Mouse (Mus musculus) limb, embryonic 10.5 days (tissue): ENCODE data around the gene Mef2d. TPM values are rescaled to one million over a fixed set of nuclear protein-coding genes. Genes with fewer than 3 reads are reported as not detected.

Experiments
- DNase-seq: peaks from one replicate; pipeline ENCODE4 v3.0.0-alpha.2; 2017; ENCODE audit warnings: low spot score
- H3K27ac ChIP-seq: fragments of 300-500 bp; sonication (generic); 2 replicates; pipeline ENCODE4 v1.5.1; 2016; ENCODE audit warnings: mild to moderate bottlenecking
- H3K27me3 ChIP-seq: fragments of 300-500 bp; sonication (generic); 2 replicates; pipeline ENCODE4 v1.6.1; 2016; ENCODE audit warnings: low read depth, mild to moderate bottlenecking; ENCODE audit not compliant: poor library complexity, severe bottlenecking
- H3K36me3 ChIP-seq: fragments of 300-500 bp; sonication (generic); 2 replicates; pipeline ENCODE4 v1.6.1; 2016; ENCODE audit warnings: mild to moderate bottlenecking, moderate library complexity
- H3K4me1 ChIP-seq: fragments of 300-500 bp; sonication (generic); 2 replicates; pipeline ENCODE4 v1.6.1; 2016
- H3K4me3 ChIP-seq: fragments of 300-500 bp; sonication (generic); 2 replicates; pipeline ENCODE4 v1.5.1; 2016; ENCODE audit warnings: mild to moderate bottlenecking, moderate library complexity
- H3K9me3 ChIP-seq: fragments of 300-500 bp; sonication (generic); replicated peaks from 2 replicates; pipeline ENCODE4 v1.6.1; 2016; ENCODE audit warnings: mild to moderate bottlenecking
- WGBS: fragments of 180-500 bp; shearing (Covaris S2); methylation state at CpG from one replicate; pipeline ENCODE4 v1.1.7; 2016; 5-methylcytosine and 5-hydroxymethylcytosine counted together
- polyA plus RNA-seq: library from polyadenylated mRNA; unstranded; fragments of >200 nt; fragmentation: Nextera tagmentation; extraction: Ambion mirVana; gene quantifications from 2 replicates; pipeline ENCODE4 v1.2.1, GENCODE M21; 2016

The Mef2d gene
- polyA plus RNA-seq, 1 experiment from 2014 or later: 14.0 TPM

DNA sequence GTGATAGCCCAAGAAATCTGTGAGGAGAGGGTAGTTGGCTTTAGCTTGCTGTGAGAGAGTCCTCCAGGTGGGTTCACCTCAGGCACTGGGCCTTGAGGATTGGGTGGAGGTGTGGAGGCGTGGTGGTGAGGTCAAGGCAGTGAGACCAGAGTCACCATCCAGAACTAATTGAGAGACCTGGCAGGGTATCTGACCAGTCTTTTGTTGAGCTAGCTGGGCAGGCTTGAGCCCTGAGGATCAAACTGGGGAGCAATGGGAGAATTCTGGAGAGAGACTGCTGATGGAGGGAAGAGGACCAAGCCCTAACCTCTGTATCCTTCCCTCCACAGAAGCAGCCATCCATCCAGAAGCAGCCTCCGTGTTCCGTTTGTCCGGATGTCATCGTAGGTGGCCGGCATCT lies 67.1 kb downstream of the Mef2d start:
- H3K4me3 ChIP-seq: no peak overlapping the region
- no peaks in the 10 kb centered on the region for H3K36me3 ChIP-seq
- H3K27ac ChIP-seq: no peak overlapping the region
- WGBS: under 1% methylated on average over 6 of the region's 6 CpGs
- H3K4me1 ChIP-seq: peaks cover 20% of the 10 kb centered on the region
- no peak for DNase-seq
- peaks cover 100% of the 10 kb centered on the region for H3K27me3 ChIP-seq
- H3K9me3 ChIP-seq: no peaks in the 10 kb centered on the region

GRCm38 (mm10) chr3:88210121-88210520 lies 67.9 kb downstream of the Mef2d start:
- Histone ChIP-seq H3K9me3 (no peaks in the 10 kb centered on the region), H3K4me1 (peaks cover 28% of the 10 kb centered on the region), H3K4me3 (no peak overlapping the region), H3K27me3 (peaks cover 100% of the 10 kb centered on the region), H3K36me3 (no peaks in the 10 kb centered on the region), H3K27ac (no peak overlapping the region)
- 22% methylated on average over 2 of the region's 2 CpGs for WGBS
- no peak for DNase-seq

DNA sequence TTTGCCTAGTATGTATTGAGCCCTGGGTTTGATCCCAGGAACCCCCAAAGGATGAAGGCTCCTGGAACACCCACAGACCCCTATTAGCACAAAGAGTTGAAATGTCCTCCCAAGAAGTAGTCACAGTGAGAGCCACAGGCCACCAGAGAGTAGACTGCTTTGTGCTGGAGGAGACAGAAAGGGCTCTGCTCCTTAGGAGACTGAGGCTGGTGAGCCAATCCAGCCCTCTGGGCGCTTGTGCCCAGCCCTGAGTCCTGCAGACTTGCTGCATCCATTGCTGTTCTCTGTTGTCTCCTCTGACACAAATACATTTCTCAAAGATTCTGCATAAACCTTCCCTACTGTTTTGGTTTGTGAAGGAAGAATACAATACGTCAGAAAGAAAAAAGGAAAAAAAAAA lies 68.7 kb downstream of the Mef2d start:
- Histone ChIP-seq H3K27ac (no peak overlapping the region), H3K4me3 (no peak overlapping the region), H3K36me3 (no peaks in the 10 kb centered on the region), H3K27me3 (peaks cover 100% of the 10 kb centered on the region), H3K9me3 (no peaks in the 10 kb centered on the region), H3K4me1 (peaks cover 28% of the 10 kb centered on the region)
- WGBS: 15% methylated on average over 2 of the region's 2 CpGs
- no peak for DNase-seq

DNA sequence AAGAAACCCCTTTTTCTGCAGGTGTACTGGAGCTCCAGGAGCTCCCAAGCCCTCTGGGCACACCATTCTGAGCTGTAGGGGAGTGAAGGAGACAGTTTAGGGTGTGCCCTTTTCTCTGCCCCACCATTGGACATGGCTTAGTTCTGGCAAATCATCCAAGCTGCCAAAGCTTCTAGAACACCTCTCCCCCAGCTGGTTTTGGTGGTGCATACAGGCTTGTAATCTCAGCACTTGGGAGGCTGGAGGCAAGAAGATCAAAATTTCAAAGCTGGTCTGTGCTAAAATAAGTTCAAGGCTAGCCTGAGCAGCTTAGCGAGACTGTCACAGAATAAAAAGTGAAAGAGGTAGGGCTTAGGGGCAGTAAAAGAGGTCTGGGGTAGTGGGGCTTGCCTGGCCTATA lies 70.2 kb downstream of the Mef2d start:
- 9% methylated on average over 1 of the region's 1 CpGs for WGBS
- Histone ChIP-seq H3K9me3 (no peaks in the 10 kb centered on the region), H3K4me3 (no peak overlapping the region), H3K4me1 (peaks cover 25% of the 10 kb centered on the region), H3K36me3 (no peaks in the 10 kb centered on the region), H3K27ac (no peak overlapping the region), H3K27me3 (peaks cover 100% of the 10 kb centered on the region)
- no peak for DNase-seq

DNA sequence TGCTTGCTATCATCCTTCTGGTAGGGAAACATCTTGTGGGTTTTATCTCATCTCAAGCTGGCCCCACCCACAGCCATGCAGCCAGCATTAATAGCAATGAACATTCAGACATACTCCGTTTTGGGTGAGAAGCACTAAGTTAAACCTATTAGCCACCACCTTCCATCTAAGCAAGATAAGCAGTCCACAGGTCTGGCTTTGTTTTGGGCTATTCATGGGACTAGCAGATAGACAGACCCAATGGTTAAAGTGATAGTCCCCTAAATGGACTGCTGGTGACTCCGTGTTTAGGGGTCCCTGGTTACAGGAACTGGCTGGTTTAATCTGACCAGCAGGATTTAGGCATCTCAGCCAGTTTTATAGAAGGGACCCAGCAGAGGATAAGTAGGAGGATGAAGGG lies 70.8 kb downstream of the Mef2d start:
- Histone ChIP-seq H3K36me3 (no peaks in the 10 kb centered on the region), H3K4me3 (no peak overlapping the region), H3K9me3 (no peaks in the 10 kb centered on the region), H3K27me3 (peaks cover 100% of the 10 kb centered on the region), H3K4me1 (peaks cover 21% of the 10 kb centered on the region), H3K27ac (no peak overlapping the region)
- no peak for DNase-seq
- WGBS: 3% methylated on average over 2 of the region's 2 CpGs

DNA sequence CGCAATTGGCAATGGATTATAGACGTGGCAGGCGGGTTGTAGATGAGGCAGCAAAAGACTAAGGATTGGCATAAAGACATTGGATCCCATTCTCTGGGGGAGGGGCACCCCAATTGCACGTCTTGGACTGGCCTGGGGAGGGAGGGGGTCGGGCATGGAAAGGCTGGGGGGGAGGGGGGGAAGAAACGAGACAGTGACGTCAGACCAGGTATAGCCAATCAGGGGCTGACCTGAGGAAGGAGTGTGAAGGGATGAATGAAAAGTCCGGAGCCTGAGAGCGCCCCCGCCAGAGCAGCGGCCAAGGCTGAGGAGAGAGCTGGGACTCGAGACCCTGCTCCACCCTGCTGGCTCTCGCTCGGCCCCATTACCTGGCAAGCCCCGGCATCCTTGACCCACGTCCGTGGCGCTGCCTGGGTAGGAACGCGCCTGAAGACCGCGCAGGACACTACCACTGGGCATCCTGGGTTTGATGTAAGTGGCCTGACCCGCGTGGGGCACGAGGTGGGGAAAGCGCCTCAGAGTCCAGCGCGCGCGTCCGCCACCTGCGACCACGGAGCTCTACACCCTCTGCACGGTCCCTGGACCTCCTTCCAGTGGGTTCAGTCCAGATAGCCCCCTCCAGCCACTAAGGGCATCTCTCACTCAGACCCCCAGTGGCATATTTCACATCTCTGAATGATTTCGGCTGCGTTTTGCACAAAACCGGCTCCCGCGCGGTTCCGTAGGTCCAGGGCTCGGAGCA lies 72.2 kb downstream of the Mef2d start:
- Histone ChIP-seq H3K27me3 (peaks cover 100% of the 10 kb centered on the region), H3K27ac (no peak overlapping the region), H3K9me3 (no peaks in the 10 kb centered on the region), H3K4me3 (peak overlapping the region; percentile 24), H3K36me3 (no peaks in the 10 kb centered on the region), H3K4me1 (peaks cover 21% of the 10 kb centered on the region)
- DNase-seq: no peak
- 2% methylated on average over 42 of the region's 42 CpGs for WGBS

DNA sequence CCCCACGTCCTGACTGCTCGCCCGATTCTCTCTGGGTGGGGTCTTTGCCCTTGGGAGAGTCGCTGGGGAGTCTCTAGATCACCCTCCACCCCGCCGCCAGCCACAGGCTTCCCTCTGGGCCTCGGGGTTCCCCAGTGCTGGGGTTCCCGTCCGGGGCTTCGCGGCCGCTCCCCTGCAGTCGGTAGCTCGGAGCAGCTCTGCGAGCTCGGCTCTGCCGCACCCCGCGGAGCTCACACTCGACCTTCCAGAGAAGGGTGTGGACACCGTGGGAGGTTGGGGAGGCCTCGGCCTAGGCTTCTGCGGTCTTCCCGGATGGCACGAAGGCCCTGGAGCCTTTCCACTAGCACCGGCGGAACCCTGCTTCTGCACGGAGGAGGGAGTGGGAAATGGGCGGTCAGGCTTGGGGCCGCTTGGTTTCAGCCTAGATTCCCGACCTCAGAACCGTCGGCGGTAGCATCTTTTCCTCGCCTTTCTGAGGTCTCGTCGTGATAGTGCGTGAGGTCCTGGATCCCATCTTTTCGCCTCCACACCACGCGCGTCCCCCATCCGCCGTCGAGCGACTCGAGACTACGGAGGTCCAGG lies 72.9 kb downstream of the Mef2d start:
- WGBS: under 1% methylated on average over 48 of the region's 48 CpGs
- H3K4me3 ChIP-seq: peak overlapping the region; percentile 24
- H3K27ac ChIP-seq: no peak overlapping the region
- H3K9me3 ChIP-seq: no peaks in the 10 kb centered on the region
- H3K36me3 ChIP-seq: no peaks in the 10 kb centered on the region
- peaks cover 100% of the 10 kb centered on the region for H3K27me3 ChIP-seq
- peaks cover 18% of the 10 kb centered on the region for H3K4me1 ChIP-seq
- DNase-seq: no peak

- under 1% methylated on average over 23 of the region's 23 CpGs for WGBS
- Histone ChIP-seq H3K27me3 (peaks cover 100% of the 10 kb centered on the region), H3K4me1 (peaks cover 18% of the 10 kb centered on the region), H3K9me3 (no peaks in the 10 kb centered on the region), H3K4me3 (peak overlapping the region; percentile 24; the same call in 1 of the 2 replicates), H3K27ac (no peak overlapping the region), H3K36me3 (no peaks in the 10 kb centered on the region)
- peak; percentile 59 for DNase-seq
These were observed 73.4 kb downstream of the Mef2d start for GRCm38 (mm10) chr3:88215553-88216004.

DNA sequence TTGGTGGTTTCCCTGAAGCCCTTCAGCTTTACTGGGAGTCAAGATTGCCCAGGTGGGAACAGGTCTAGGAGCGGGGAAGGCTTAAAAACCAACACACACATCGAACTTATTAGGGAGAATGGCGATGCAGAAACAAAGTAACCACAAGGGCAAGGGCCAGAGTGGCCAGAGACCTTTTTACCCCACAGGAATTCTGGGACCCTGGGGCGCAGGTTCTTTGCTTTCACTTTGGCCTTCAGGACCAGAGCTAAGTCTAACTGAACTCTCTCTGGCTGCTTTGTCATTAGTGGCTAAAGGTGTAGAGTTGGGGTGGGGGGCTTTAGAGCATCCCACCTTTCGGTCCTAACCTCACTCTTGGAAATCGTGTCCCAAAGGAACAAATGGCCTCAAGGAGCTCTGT lies 73.9 kb downstream of the Mef2d start:
- DNase-seq: no peak

DNA sequence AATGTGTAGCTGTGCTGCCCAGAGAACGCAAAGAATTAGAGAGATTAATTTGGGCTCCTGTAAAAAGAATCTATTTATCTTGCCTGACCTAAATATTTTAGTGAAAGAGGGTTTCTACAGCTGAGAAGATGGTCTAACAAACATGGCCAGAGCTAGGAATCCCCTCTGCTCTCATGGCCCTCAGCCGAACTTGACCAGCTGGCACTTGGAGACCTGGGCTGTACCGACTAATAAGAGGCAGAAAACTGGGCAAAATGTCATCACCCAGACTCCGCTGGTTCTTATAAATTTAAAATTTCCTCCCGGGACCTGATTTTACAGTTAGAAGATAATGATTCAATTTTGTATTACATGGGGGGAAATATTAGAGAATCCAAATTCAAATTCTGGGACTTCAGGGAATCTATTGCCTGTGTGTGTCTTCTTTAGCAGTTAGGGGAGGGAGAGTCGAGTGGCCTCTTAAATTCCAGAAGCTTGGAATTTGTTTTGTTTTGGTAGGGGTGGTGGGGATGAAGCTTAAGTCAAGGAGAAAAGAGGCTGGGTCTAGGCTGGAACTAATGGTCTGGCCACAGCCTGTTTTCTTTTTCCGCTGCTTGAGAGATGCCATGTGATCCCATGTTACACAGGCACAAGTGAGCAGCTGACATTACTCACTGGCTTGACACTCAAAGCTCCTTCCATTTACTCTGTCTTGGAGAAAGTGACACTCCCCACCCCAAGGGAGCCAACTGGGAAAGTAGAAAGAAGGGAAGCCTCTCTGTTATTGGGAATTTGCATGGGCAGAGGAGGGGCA lies 74.6 kb downstream of the Mef2d start:
- Histone ChIP-seq H3K4me3 (no peak overlapping the region), H3K9me3 (no peaks in the 10 kb centered on the region), H3K4me1 (peaks cover 18% of the 10 kb centered on the region), H3K36me3 (no peaks in the 10 kb centered on the region), H3K27ac (no peak overlapping the region), H3K27me3 (peaks cover 100% of the 10 kb centered on the region)
- DNase-seq: no peak
- 10% methylated on average over 7 of the region's 7 CpGs for WGBS

More for the DNA sequence above, 73.9 kb downstream of the Mef2d start:
- Histone ChIP-seq H3K4me1 (peaks cover 18% of the 10 kb centered on the region), H3K27me3 (peaks cover 100% of the 10 kb centered on the region), H3K36me3 (no peaks in the 10 kb centered on the region), H3K4me3 (no peak overlapping the region), H3K9me3 (no peaks in the 10 kb centered on the region), H3K27ac (no peak overlapping the region)
- WGBS: 2% methylated on average over 6 of the region's 6 CpGs

GRCm38 (mm10) chr3:88217679-88218078 lies 75.5 kb downstream of the Mef2d start:
- H3K27me3 ChIP-seq: peaks cover 100% of the 10 kb centered on the region
- no peak overlapping the region for H3K4me3 ChIP-seq
- no peaks in the 10 kb centered on the region for H3K36me3 ChIP-seq
- peaks cover 18% of the 10 kb centered on the region for H3K4me1 ChIP-seq
- H3K9me3 ChIP-seq: no peaks in the 10 kb centered on the region
- no peak for DNase-seq
- no peak overlapping the region for H3K27ac ChIP-seq
- 22% methylated on average over 2 of the region's 2 CpGs for WGBS

DNA sequence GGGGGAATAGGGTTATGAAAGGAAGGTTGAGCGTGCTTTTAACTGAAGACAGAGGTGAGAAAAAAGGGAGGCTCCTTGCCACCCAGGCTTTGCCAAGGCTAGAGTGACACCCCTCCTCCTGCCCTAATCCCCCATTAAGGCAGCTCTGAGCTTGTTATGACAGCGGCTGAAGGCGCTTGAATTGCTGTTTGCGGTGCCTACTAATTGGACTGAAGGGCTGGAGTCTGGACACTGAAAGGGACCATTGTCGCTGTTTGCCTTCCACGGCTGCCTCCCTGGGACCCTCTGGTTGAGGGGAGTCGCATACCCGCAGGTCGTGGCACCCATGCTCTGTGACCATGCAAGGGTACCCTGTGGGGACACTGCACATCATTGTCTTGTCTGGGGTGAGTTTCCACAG lies 77.8 kb downstream of the Mef2d start:
- Histone ChIP-seq H3K36me3 (no peaks in the 10 kb centered on the region), H3K4me3 (no peak overlapping the region), H3K9me3 (no peaks in the 10 kb centered on the region), H3K4me1 (peaks cover 10% of the 10 kb centered on the region), H3K27me3 (peaks cover 100% of the 10 kb centered on the region), H3K27ac (no peak overlapping the region)
- WGBS: 11% methylated on average over 9 of the region's 9 CpGs
- DNase-seq: no peak

DNA sequence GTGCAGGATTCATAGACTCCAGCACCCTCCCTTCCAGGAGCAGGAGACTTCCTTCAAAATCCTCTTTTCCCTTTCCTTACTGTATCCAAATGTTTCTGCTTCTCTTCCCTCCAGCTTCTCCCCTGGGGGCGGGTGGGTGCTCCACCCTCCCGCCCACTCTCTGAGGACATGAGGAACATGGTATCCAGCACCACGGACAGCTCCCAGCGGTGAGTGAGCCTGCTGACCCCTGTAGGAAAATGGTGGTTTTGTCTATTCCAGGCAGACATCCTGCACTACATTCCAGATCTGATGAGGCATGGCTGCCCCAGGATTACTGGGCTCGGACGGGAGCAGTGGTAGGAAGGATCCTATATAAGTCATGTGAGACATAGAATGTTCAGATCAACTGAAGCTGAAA lies 78.7 kb downstream of the Mef2d start:
- H3K4me3 ChIP-seq: no peak overlapping the region
- H3K4me1 ChIP-seq: peaks cover 10% of the 10 kb centered on the region; the same call in 1 of the 2 replicates
- peak; percentile 92 for DNase-seq
- WGBS: 4% methylated on average over 6 of the region's 6 CpGs
- H3K27me3 ChIP-seq: peaks cover 100% of the 10 kb centered on the region
- H3K36me3 ChIP-seq: no peaks in the 10 kb centered on the region
- no peak overlapping the region for H3K27ac ChIP-seq
- no peaks in the 10 kb centered on the region for H3K9me3 ChIP-seq
